Mouse (Mus musculus): Measurements from ENCODE around the gene Dhrs1.

GRCm38 (mm10) chr14:55714893-55715292 is 30.6 kb downstream of the Dhrs1 start:
- no peak for TF ChIP-seq POLR2A (IDR thresholded peaks at IDR 0.05; ENCODE audit: borderline replicate concordance, insufficient read depth, low read length)
- no peak for TF ChIP-seq CTCF (IDR thresholded peaks at IDR 0.05; ENCODE audit: borderline replicate concordance, insufficient read depth, low read depth, low read length)
